Mouse (Mus musculus) intestine, embryonic 14.5 days (tissue): Measurements from ENCODE around the gene Zpbp2. TPM values are rescaled to one million over a fixed set of nuclear protein-coding genes. Genes with fewer than 3 reads are reported as not detected.

Experiments used
- ATAC-seq: fragments of 200-750 bp; cut with Nextera tagmentation; replicated peaks from 2 replicates; pipeline ENCODE4 v1.8.0; 2017; ENCODE audit warnings: low read depth, moderate number of reproducible peaks, moderate TSS enrichment, moderate library complexity; ENCODE audit not compliant: low FRiP score, low TSS enrichment
- DNase-seq: peaks from one replicate; pipeline ENCODE4 v3.0.0-alpha.2; 2018; ENCODE audit warnings: low spot score
- H3K27ac ChIP-seq: fragments of 300-500 bp; sonication (generic); 2 replicates; pipeline ENCODE4 v1.5.1; 2014; ENCODE audit warnings: low read depth, mild to moderate bottlenecking, control low read depth
- H3K27me3 ChIP-seq: fragments of 300-500 bp; sonication (generic); replicated peaks from 2 replicates; pipeline ENCODE4 v1.6.1; 2014; ENCODE audit warnings: low read length, control low read depth; ENCODE audit not compliant: control insufficient read depth, insufficient read depth
- H3K36me3 ChIP-seq: fragments of 300-500 bp; sonication (generic); 2 replicates; pipeline ENCODE4 v1.6.1; 2014; ENCODE audit warnings: low read length, control low read depth; ENCODE audit not compliant: control insufficient read depth, insufficient read depth
- H3K4me1 ChIP-seq: fragments of 300-500 bp; sonication (generic); replicated peaks from 2 replicates; pipeline ENCODE4 v1.6.1; 2014; ENCODE audit warnings: low read length, control low read depth, mixed read lengths; ENCODE audit not compliant: control insufficient read depth, insufficient read depth
- H3K4me2 ChIP-seq: fragments of 300-500 bp; sonication (generic); 2 replicates; pipeline ENCODE4 v1.6.1; 2014; ENCODE audit warnings: low read length
- H3K4me3 ChIP-seq: fragments of 300-500 bp; sonication (generic); 2 replicates; pipeline ENCODE4 v1.5.1; 2014; ENCODE audit warnings: low read depth, low read length, control low read depth, mixed read lengths
- H3K9ac ChIP-seq: fragments of 300-500 bp; sonication (generic); 2 replicates; pipeline ENCODE4 v1.6.1; 2014; ENCODE audit warnings: mild to moderate bottlenecking, low read length
- H3K9me3 ChIP-seq: fragments of 300-500 bp; sonication (generic); 2 replicates; pipeline ENCODE4 v1.6.1; 2016; ENCODE audit warnings: low read length, control low read depth; ENCODE audit not compliant: control insufficient read depth
- WGBS: fragments of 180-500 bp; shearing (Covaris S2); extraction: QIAGEN DNeasy Blood & Tissue Kit; methylation state at CpG from one replicate; pipeline ENCODE4 v1.1.7; 2014; 5-methylcytosine and 5-hydroxymethylcytosine counted together
- polyA plus RNA-seq: library from polyadenylated mRNA; unstranded; fragments of >200 nt; fragmentation: Nextera tagmentation; extraction: Ambion mirVana; gene quantifications from 2 replicates; pipeline ENCODE4 v1.2.1, GENCODE M21; 2014

The Zpbp2 gene
- polyA plus RNA-seq, 1 experiment from 2014 or later, result 0.57 TPM

- no peak overlapping the region for H3K4me2 ChIP-seq
- H3K9ac ChIP-seq, result no peak overlapping the region
- H3K27ac ChIP-seq, result no peak overlapping the region
- H3K36me3 ChIP-seq, result no peaks in the 10 kb centered on the region
- H3K9me3 ChIP-seq, result no peaks in the 10 kb centered on the region
- peaks cover 11% of the 10 kb centered on the region; the same call in 1 of the 2 replicates for H3K4me1 ChIP-seq
- DNase-seq (no peak), ATAC-seq (no peak)
- no peak overlapping the region for H3K4me3 ChIP-seq
- H3K27me3 ChIP-seq, result peaks cover 69% of the 10 kb centered on the region
- WGBS, result 69% methylated on average over 3 of the region's 3 CpGs
Observed at GRCm38 (mm10) chr11:98547308-98547693, 3.6 kb upstream of the Zpbp2 start.

GRCm38 (mm10) chr11:98549363-98549762 is 1.5 kb upstream of the Zpbp2 start:
- H3K4me3 ChIP-seq, result no peak overlapping the region
- WGBS, result 78% methylated on average over 4 of the region's 4 CpGs
- H3K27ac ChIP-seq, result no peak overlapping the region
- no peak overlapping the region for H3K4me2 ChIP-seq
- H3K4me1 ChIP-seq, result peaks cover 11% of the 10 kb centered on the region; the same call in 1 of the 2 replicates
- no peak for DNase-seq
- no peak for ATAC-seq
- peaks cover 57% of the 10 kb centered on the region for H3K27me3 ChIP-seq
- H3K36me3 ChIP-seq, result no peaks in the 10 kb centered on the region
- H3K9me3 ChIP-seq, result 0 out of 2 replicates have a peak, but pooled peaks cover 2% of the 10 kb centered on the region
- no peak overlapping the region for H3K9ac ChIP-seq

GRCm38 (mm10) chr11:98550311-98550974 is 454 bp upstream of the Zpbp2 start:
- Histone ChIP-seq H3K27ac (no peak overlapping the region), H3K4me2 (peak overlapping the region; percentile 73), H3K9me3 (0 out of 2 replicates have a peak, but pooled peaks cover 2% of the 10 kb centered on the region), H3K9ac (peak overlapping the region; percentile 55; the same call in 1 of the 2 replicates), H3K36me3 (no peaks in the 10 kb centered on the region), H3K4me1 (peaks cover 9% of the 10 kb centered on the region; the same call in 1 of the 2 replicates), H3K4me3 (peak overlapping the region; percentile 83), H3K27me3 (peaks cover 47% of the 10 kb centered on the region)
- DNase-seq (no peak), ATAC-seq (no peak)
- WGBS, result 18% methylated on average over 20 of the region's 20 CpGs

GRCm38 (mm10) chr11:98553966-98554365 is 3.1 kb downstream of the Zpbp2 start:
- Histone ChIP-seq H3K27me3 (peaks cover 12% of the 10 kb centered on the region), H3K9me3 (0 out of 2 replicates have a peak, but pooled peaks cover 2% of the 10 kb centered on the region), H3K4me1 (peaks cover 5% of the 10 kb centered on the region; the same call in 1 of the 2 replicates), H3K36me3 (no peaks in the 10 kb centered on the region), H3K9ac (no peak overlapping the region), H3K27ac (no peak overlapping the region), H3K4me3 (no peak overlapping the region), H3K4me2 (no peak overlapping the region)
- ATAC-seq, result no peak
- DNase-seq, result no peak
- whole genome bisulfite sequencing, result 92% methylated on average over 4 of the region's 4 CpGs

GRCm38 (mm10) chr11:98555124-98555700 is 4.3 kb downstream of the Zpbp2 start:
- 0 out of 2 replicates have a peak, but pooled peaks cover 2% of the 10 kb centered on the region for H3K9me3 ChIP-seq
- WGBS, result 62% methylated on average over 12 of the region's 12 CpGs
- H3K27ac ChIP-seq, result no peak overlapping the region
- no peak for DNase-seq
- H3K36me3 ChIP-seq, result no peaks in the 10 kb centered on the region
- peaks cover 5% of the 10 kb centered on the region; the same call in 1 of the 2 replicates for H3K4me1 ChIP-seq
- no peak overlapping the region for H3K4me3 ChIP-seq
- H3K27me3 ChIP-seq, result peaks cover 3% of the 10 kb centered on the region
- ATAC-seq, result no peak
- no peak overlapping the region for H3K4me2 ChIP-seq
- H3K9ac ChIP-seq, result no peak overlapping the region

- Histone ChIP-seq H3K9me3 (no peaks in the 10 kb centered on the region), H3K9ac (no peak overlapping the region), H3K36me3 (no peaks in the 10 kb centered on the region), H3K4me1 (no peaks in the 10 kb centered on the region; the same call in 1 of the 2 replicates), H3K27me3 (no peaks in the 10 kb centered on the region), H3K4me3 (no peak overlapping the region), H3K4me2 (no peak overlapping the region), H3K27ac (no peak overlapping the region)
- peak; percentile 72 for ATAC-seq
- 18% methylated on average over 7 of the region's 7 CpGs for WGBS
- no peak for DNase-seq
Observed at GRCm38 (mm10) chr11:98560942-98561341, 10.0 kb downstream of the Zpbp2 start.

- no peak overlapping the region for H3K4me2 ChIP-seq
- no peaks in the 10 kb centered on the region for H3K9me3 ChIP-seq
- H3K27me3 ChIP-seq, result no peaks in the 10 kb centered on the region
- no peak overlapping the region for H3K4me3 ChIP-seq
- ATAC-seq (no peak), DNase-seq (no peak)
- WGBS, result 81% methylated on average over 3 of the region's 3 CpGs
- H3K9ac ChIP-seq, result no peak overlapping the region
- H3K27ac ChIP-seq, result no peak overlapping the region
- no peaks in the 10 kb centered on the region for H3K36me3 ChIP-seq
- H3K4me1 ChIP-seq, result no peaks in the 10 kb centered on the region
Observed at GRCm38 (mm10) chr11:98563025-98563424, 12.1 kb downstream of the Zpbp2 start.

GRCm38 (mm10) chr11:98563921-98564414 is 13.1 kb downstream of the Zpbp2 start:
- ATAC-seq (no peak), DNase-seq (no peak)
- Histone ChIP-seq H3K27ac (peak overlapping the region; percentile 67; the same call in 1 of the 2 replicates), H3K4me1 (no peaks in the 10 kb centered on the region), H3K9ac (no peak overlapping the region), H3K36me3 (no peaks in the 10 kb centered on the region), H3K4me3 (no peak overlapping the region), H3K9me3 (no peaks in the 10 kb centered on the region), H3K27me3 (no peaks in the 10 kb centered on the region), H3K4me2 (no peak overlapping the region)
- WGBS, result 58% methylated on average over 13 of the region's 13 CpGs
